ENCODE assay signal across 8 mouse cellular contexts in genomic region chr7:45017242-45018061, GRCm38 (mm10). TPM values are rescaled to one million over a fixed set of nuclear protein-coding genes. Genes with fewer than 3 reads are reported as not detected.
DNase-seq lines count a peak whose midpoint lies in the region; ATAC-seq and TF ChIP-seq lines count a peak whose summit lies in the region.

Gene Rras (plus strand): TSS chr7:45017961.

- peak within 1 kb of the TSS; percentile 48 for H3K9ac ChIP-seq in forebrain, embryonic 15.5 days (replicated peaks)

- peak; percentile 90 for TF ChIP-seq POLR2A in lung, adult 2 months (IDR thresholded peaks at IDR 0.05; ENCODE audit: borderline replicate concordance, extremely low read depth, low read depth, low read length)

- H3K4me1 ChIP-seq in forebrain, embryonic 15.5 days, result peaks cover 37% of the 10 kb centered on the region
- peaks cover 2% of the 10 kb centered on the region; the same call in 1 of the 2 replicates for H3K4me1 ChIP-seq in lung, adult 2 months (ENCODE audit: control insufficient read depth, insufficient read depth, low read length)

- H3K36me3 ChIP-seq in forebrain, embryonic 15.5 days, result peaks cover 8% of the 10 kb centered on the region

- H3K9me3 ChIP-seq in forebrain, embryonic 15.5 days, result no peaks in the 10 kb centered on the region

- peak within 1 kb of the TSS; percentile 86 for H3K4me2 ChIP-seq in forebrain, embryonic 15.5 days (replicated peaks)

- WGBS in forebrain, embryonic 15.5 days, result under 1% methylated on average over 36 of the region's 36 CpGs
- under 1% methylated on average over 36 of the region's 36 CpGs for WGBS in lung, adult 2 months

- H3K27ac ChIP-seq in forebrain, embryonic 15.5 days (replicated peaks), result peak within 1 kb of the TSS; percentile 81

- peak; percentile 71 for ATAC-seq in forebrain, embryonic 15.5 days (replicated peaks)
- ATAC-seq in neutrophil, adult 5-6 weeks (ENCODE audit: extremely low read depth, insufficient number of reproducible peaks, low FRiP score, poor library complexity, severe bottlenecking), result peak; percentile 76

- DNase-seq in ES-CJ7 (ENCODE audit: low read depth, low spot score), result peak; percentile 99
- DNase-seq in cerebellum, adult 11 months, result peak; percentile 78
- DNase-seq in heart, postnatal 25 days (ENCODE audit: low spot score), result peak; percentile 96
- peak; percentile 84 to 89 for DNase-seq in layer of hippocampus, adult 18-20 months (ENCODE audit: low spot score in 2 of 2)
- peak; percentile 85 for DNase-seq in lung, adult 2 months
- DNase-seq in thymus, adult 18-20 months, result peak; percentile 76 to 90

- TF ChIP-seq CTCF in lung, adult 2 months (IDR thresholded peaks at IDR 0.05; ENCODE audit: insufficient read depth, low read length), result no peak

- H3K4me3 ChIP-seq in forebrain, embryonic 15.5 days, result peak within 1 kb of the TSS; percentile 84
- peak within 1 kb of the TSS; percentile 76 for H3K4me3 ChIP-seq in lung, adult 2 months (replicated peaks; ENCODE audit: extremely low read depth, low read depth, low read length)

- peaks cover 4% of the 10 kb centered on the region for H3K27me3 ChIP-seq in forebrain, embryonic 15.5 days

- intact Hi-C loops in heart, postnatal 25 days (cut with DNase I), result no loop called here

RNA-seq across cellular contexts. Expression of gene Rras, which starts in this region (rescaled TPM):
- polyA plus RNA-seq in forebrain, embryonic 15.5 days (2015; fragmentation: Nextera tagmentation; extraction: Ambion mirVana), result 10.4 and 11.5 TPM in 2 replicates
- 10 to 100 TPM; 48.9 to 56.6 TPM for total RNA-seq in heart, postnatal 25 days (2021)
- 10 to 100 TPM; 11.6 to 12.9 TPM for total RNA-seq in layer of hippocampus, adult 18-20 months (2021)
- 233 and 237 TPM in 2 replicates for polyA plus RNA-seq in lung, adult 2 months (2012; rRNA removed)
- total RNA-seq in neutrophil, adult 5-6 weeks (2017), result 4.9 and 7.1 TPM in 2 replicates

Comparison
In these comparisons a context has a peak if more than half of its experiments do, and no peak if none do; other contexts are left out.
1. Peak in every context shown above with its lines: DNase-seq, ATAC-seq, H3K4me3 ChIP-seq and H3K27ac ChIP-seq.
2. RNA of gene Rras (polyA plus RNA-seq): 233 to 237 TPM in lung, adult 2 months; 10.4 to 11.5 TPM in forebrain, embryonic 15.5 days; every median in the first group is over 10 times any median in the second.